14 mouse cellular contexts compared by ENCODE assay signal in the genomic region with DNA sequence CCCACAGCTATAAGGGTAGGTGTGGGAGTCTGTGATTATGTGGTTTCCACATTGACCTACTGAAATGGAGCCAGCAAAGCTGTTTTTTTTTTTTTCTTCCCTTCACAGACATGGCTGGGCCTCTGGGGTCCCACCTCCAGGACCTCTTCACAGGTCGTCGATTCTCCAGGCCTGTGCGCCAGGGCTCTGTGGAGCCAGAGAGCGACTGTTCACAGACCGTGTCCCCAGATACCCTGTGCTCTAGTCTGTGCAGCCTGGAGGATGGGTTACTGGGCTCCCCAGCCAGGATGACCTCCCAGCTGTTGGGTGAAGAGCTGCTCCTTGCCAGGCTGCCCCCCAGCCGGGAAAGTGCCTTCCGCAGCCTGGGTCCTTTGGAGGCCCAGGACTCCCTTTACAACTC. TPM values are rescaled to one million over a fixed set of nuclear protein-coding genes. Genes with fewer than 3 reads are reported as not detected.
DNase-seq lines count a peak whose midpoint lies in the region; ATAC-seq and TF ChIP-seq lines count a peak whose summit lies in the region.
"Had no signal": no experiment of that assay in that cellular context is flagged by ENCODE, and none has a peak within 500 bp of the region (broad histone marks: within the 10 kb centered on the region; RNA-seq: fewer than 3 reads in every experiment).

No protein-coding gene starts in this region.

- 36% methylated on average over 7 of the region's 7 CpGs for WGBS in hindbrain, embryonic 10.5 days
- WGBS in hindbrain, embryonic 16.5 days = 41% methylated on average over 7 of the region's 7 CpGs
- 50% methylated on average over 7 of the region's 7 CpGs for WGBS in forebrain, embryonic 14.5 days
- WGBS in midbrain, embryonic 12.5 days = 38% methylated on average over 7 of the region's 7 CpGs

- intact Hi-C loops in gastrocnemius, postnatal 36 days (cut with DNase I) = no loop called here

- H3K4me1 ChIP-seq in hindbrain, embryonic 10.5 days (replicated peaks) = peaks cover 46% of the 10 kb centered on the region
- H3K4me1 ChIP-seq in hindbrain, embryonic 16.5 days (ENCODE audit: control insufficient read depth, insufficient read depth, low read depth, low read length) = peaks cover 14% of the 10 kb centered on the region
- no peaks in the 10 kb centered on the region for H3K4me1 ChIP-seq in ES-Bruce4 (ENCODE audit: control insufficient read depth, insufficient read depth, low read length)
- H3K4me1 ChIP-seq in forebrain, embryonic 14.5 days (ENCODE audit: control insufficient read depth, insufficient read depth, low read length) = peaks cover 14% of the 10 kb centered on the region
- peaks cover 31% of the 10 kb centered on the region for H3K4me1 ChIP-seq in midbrain, embryonic 12.5 days

- 0 out of 2 replicates have a peak, but pooled peaks cover 3% of the 10 kb centered on the region for H3K27me3 ChIP-seq in hindbrain, embryonic 10.5 days (ENCODE audit: insufficient read depth, poor library complexity, severe bottlenecking)
- no peaks in the 10 kb centered on the region for H3K27me3 ChIP-seq in hindbrain, embryonic 16.5 days (replicated peaks; ENCODE audit: control insufficient read depth, insufficient read depth, low read length)
- H3K27me3 ChIP-seq in ES-Bruce4 (ENCODE audit: control insufficient read depth, insufficient read depth, low read length, poor library complexity, severe bottlenecking) = no peaks in the 10 kb centered on the region
- no peaks in the 10 kb centered on the region for H3K27me3 ChIP-seq in forebrain, embryonic 14.5 days (replicated peaks; ENCODE audit: control insufficient read depth, insufficient read depth, low read length)
- H3K27me3 ChIP-seq in midbrain, embryonic 12.5 days = no peaks in the 10 kb centered on the region

- no peak for TF ChIP-seq POLR2A in ES-Bruce4 (IDR thresholded peaks at IDR 0.05; ENCODE audit: insufficient read depth, low read length)

- H3K9ac ChIP-seq in hindbrain, embryonic 16.5 days (ENCODE audit: low read depth, low read length) = no peak overlapping the region
- peak overlapping the region; percentile 54 for H3K9ac ChIP-seq in ES-Bruce4 (ENCODE audit: low read depth, poor library complexity, severe bottlenecking)
- H3K9ac ChIP-seq in forebrain, embryonic 14.5 days (ENCODE audit: low read length) = no peak overlapping the region; the same call in 1 of the 2 replicates
- H3K9ac ChIP-seq in midbrain, embryonic 12.5 days (replicated peaks) = peak overlapping the region; percentile 37

- TF ChIP-seq EP300 in ES-Bruce4 (IDR thresholded peaks at IDR 0.05; ENCODE audit: insufficient read depth, low read depth, low read length) = no peak

- H3K27ac ChIP-seq in hindbrain, embryonic 10.5 days = peak overlapping the region; percentile 86
- H3K27ac ChIP-seq in hindbrain, embryonic 16.5 days (ENCODE audit: low read depth, low read length) = no peak overlapping the region
- peak overlapping the region; percentile 71; the same call in 1 of the 2 replicates for H3K27ac ChIP-seq in ES-Bruce4 (ENCODE audit: insufficient read depth, low read length)
- peak overlapping the region; percentile 16; the same call in 1 of the 2 replicates for H3K27ac ChIP-seq in forebrain, embryonic 14.5 days (ENCODE audit: low read depth, low read length)
- peak overlapping the region; percentile 69 for H3K27ac ChIP-seq in midbrain, embryonic 12.5 days (replicated peaks)

- no peak for TF ChIP-seq CTCF in ES-Bruce4 (IDR thresholded peaks at IDR 0.05; ENCODE audit: low read depth, low read length)

- peak; percentile 20 for DNase-seq in hindbrain, embryonic 10.5 days (ENCODE audit: low spot score)
- DNase-seq in forebrain, embryonic 14.5 days (ENCODE audit: low spot score) = no peak
- DNase-seq in thymus, postnatal 25 days = no peak
- DNase-seq in gastrocnemius, postnatal 36 days = no peak
- DNase-seq in gastrocnemius, adult 8-10 months (ENCODE audit: low spot score in 2 of 2) = no peak
- DNase-seq: adrenal gland, adult 2 months; cerebellum, postnatal 10 days; heart, postnatal 10 days; retina, postnatal 1 day had no signal

- no peak for ATAC-seq in hindbrain, embryonic 16.5 days
- no peak for ATAC-seq in forebrain, embryonic 14.5 days
- no peak for ATAC-seq in midbrain, embryonic 12.5 days (ENCODE audit: low FRiP score, low read depth)
- ATAC-seq: CD4-positive, CD25-positive, alpha-beta regulatory T cell, adult 4 months had no signal

- no peaks in the 10 kb centered on the region for H3K9me3 ChIP-seq in hindbrain, embryonic 10.5 days
- no peaks in the 10 kb centered on the region for H3K9me3 ChIP-seq in hindbrain, embryonic 16.5 days (ENCODE audit: control insufficient read depth, low read length)
- no peaks in the 10 kb centered on the region for H3K9me3 ChIP-seq in ES-Bruce4 (replicated peaks; ENCODE audit: control insufficient read depth, insufficient read depth, low read length, poor library complexity, severe bottlenecking)
- no peaks in the 10 kb centered on the region for H3K9me3 ChIP-seq in forebrain, embryonic 14.5 days (replicated peaks; ENCODE audit: control insufficient read depth, low read length)
- H3K9me3 ChIP-seq in midbrain, embryonic 12.5 days = no peaks in the 10 kb centered on the region

- H3K4me3 ChIP-seq in hindbrain, embryonic 10.5 days = peak overlapping the region; percentile 34; the same call in 1 of the 2 replicates
- no peak overlapping the region for H3K4me3 ChIP-seq in hindbrain, embryonic 16.5 days (ENCODE audit: low read length)
- peak overlapping the region; percentile 66 for H3K4me3 ChIP-seq in ES-Bruce4 (ENCODE audit: low read depth, low read length)
- no peak overlapping the region for H3K4me3 ChIP-seq in forebrain, embryonic 14.5 days (ENCODE audit: low read depth, low read length)
- no peak overlapping the region for H3K4me3 ChIP-seq in midbrain, embryonic 12.5 days

- peaks cover 50% of the 10 kb centered on the region for H3K36me3 ChIP-seq in hindbrain, embryonic 10.5 days
- peaks cover 20% of the 10 kb centered on the region for H3K36me3 ChIP-seq in hindbrain, embryonic 16.5 days (ENCODE audit: control insufficient read depth, insufficient read depth, low read length)
- 0 out of 2 replicates have a peak, but pooled peaks cover 5% of the 10 kb centered on the region for H3K36me3 ChIP-seq in ES-Bruce4 (ENCODE audit: control insufficient read depth, insufficient read depth, low read length, poor library complexity, severe bottlenecking)
- H3K36me3 ChIP-seq in forebrain, embryonic 14.5 days (ENCODE audit: control insufficient read depth, insufficient read depth, low read length) = peaks cover 35% of the 10 kb centered on the region
- peaks cover 20% of the 10 kb centered on the region for H3K36me3 ChIP-seq in midbrain, embryonic 12.5 days

- no peak overlapping the region for H3K4me2 ChIP-seq in hindbrain, embryonic 16.5 days (ENCODE audit: low read length)
- H3K4me2 ChIP-seq in forebrain, embryonic 14.5 days (ENCODE audit: low read length) = no peak overlapping the region
- H3K4me2 ChIP-seq in midbrain, embryonic 12.5 days (replicated peaks) = no peak overlapping the region

RNA-seq across cellular contexts. Expression of gene Fam131a, which starts 8.3 kb away (rescaled TPM):
- polyA plus RNA-seq in hindbrain, embryonic 10.5 days (2016; fragmentation: Nextera tagmentation; extraction: Ambion mirVana) = 6.7 and 9.4 TPM in 2 replicates
- 49.6 and 56.7 TPM in 2 replicates for polyA plus RNA-seq in hindbrain, embryonic 16.5 days (2015; fragmentation: Nextera tagmentation; extraction: Ambion mirVana)
- 5.9 and 7.1 TPM in 2 replicates for polyA plus RNA-seq in ES-Bruce4 (2011; ENCODE audit: insufficient read depth, insufficient read length, low read depth, missing spikeins)
- 51.5 and 55.5 TPM in 2 replicates for polyA plus RNA-seq in forebrain, embryonic 14.5 days (2014; fragmentation: Nextera tagmentation; extraction: Ambion mirVana)
- polyA plus RNA-seq in midbrain, embryonic 12.5 days (2016; fragmentation: Nextera tagmentation; extraction: Ambion mirVana) = 17.9 and 18.0 TPM in 2 replicates
- 10 to 100 TPM; 50.1 to 79.3 TPM for total RNA-seq in gastrocnemius, postnatal 36 days (2021)
- 10 to 100 TPM; 48.8 to 74.6 (median 59.1) TPM for total RNA-seq in gastrocnemius, adult 8-10 months (2022)
- total RNA-seq: megakaryocyte progenitor cell, adult 5-6 weeks had no signal

RNA-seq across cellular contexts. Expression of gene Polr2h, which starts 16.1 kb away (rescaled TPM):
- 114 and 140 TPM in 2 replicates for polyA plus RNA-seq in hindbrain, embryonic 10.5 days (2016; fragmentation: Nextera tagmentation; extraction: Ambion mirVana)
- 87.7 and 94.6 TPM in 2 replicates for polyA plus RNA-seq in hindbrain, embryonic 16.5 days (2015; fragmentation: Nextera tagmentation; extraction: Ambion mirVana)
- polyA plus RNA-seq in ES-Bruce4 (2011; ENCODE audit: insufficient read depth, insufficient read length, low read depth, missing spikeins) = 90.6 and 94.5 TPM in 2 replicates
- polyA plus RNA-seq in forebrain, embryonic 14.5 days (2014; fragmentation: Nextera tagmentation; extraction: Ambion mirVana) = 112 and 126 TPM in 2 replicates
- 84.5 and 87.6 TPM in 2 replicates for polyA plus RNA-seq in midbrain, embryonic 12.5 days (2016; fragmentation: Nextera tagmentation; extraction: Ambion mirVana)
- 1 to 10 TPM; 7.7 to 9.3 TPM for total RNA-seq in gastrocnemius, postnatal 36 days (2021)
- total RNA-seq in gastrocnemius, adult 8-10 months (2022) = 10 to 100 TPM in 2 of 4 experiments, 1 to 10 TPM in 2; 7.5 to 10.5 (median 9.9) TPM

RNA-seq across cellular contexts. Expression of gene Clcn2, which starts 16.2 kb away (rescaled TPM):
- 15.5 and 22.1 TPM in 2 replicates for polyA plus RNA-seq in hindbrain, embryonic 10.5 days (2016; fragmentation: Nextera tagmentation; extraction: Ambion mirVana)
- polyA plus RNA-seq in hindbrain, embryonic 16.5 days (2015; fragmentation: Nextera tagmentation; extraction: Ambion mirVana) = 24.9 and 26.8 TPM in 2 replicates
- 8.8 and 10.2 TPM in 2 replicates for polyA plus RNA-seq in ES-Bruce4 (2011; ENCODE audit: insufficient read depth, insufficient read length, low read depth, missing spikeins)
- polyA plus RNA-seq in forebrain, embryonic 14.5 days (2014; fragmentation: Nextera tagmentation; extraction: Ambion mirVana) = 11.9 and 15.2 TPM in 2 replicates
- polyA plus RNA-seq in midbrain, embryonic 12.5 days (2016; fragmentation: Nextera tagmentation; extraction: Ambion mirVana) = 30.7 and 32.8 TPM in 2 replicates
- 1 to 10 TPM in 1 of 2 experiments, under 1 TPM in 1; 0.99 to 1.0 TPM for total RNA-seq in gastrocnemius, postnatal 36 days (2021)
- 1 to 10 TPM in 2 of 4 experiments, under 1 TPM in 2; 0.68 to 1.2 (median 1.1) TPM for total RNA-seq in gastrocnemius, adult 8-10 months (2022)

RNA-seq across cellular contexts. Expression of gene Chrd, which starts 31.6 kb away (rescaled TPM):
- 1.6 and 3.6 TPM in 2 replicates for polyA plus RNA-seq in hindbrain, embryonic 10.5 days (2016; fragmentation: Nextera tagmentation; extraction: Ambion mirVana)
- 7.3 and 7.5 TPM in 2 replicates for polyA plus RNA-seq in hindbrain, embryonic 16.5 days (2015; fragmentation: Nextera tagmentation; extraction: Ambion mirVana)
- 1.1 and 1.2 TPM in 2 replicates for polyA plus RNA-seq in ES-Bruce4 (2011; ENCODE audit: insufficient read depth, insufficient read length, low read depth, missing spikeins)
- 2.6 and 3.8 TPM in 2 replicates for polyA plus RNA-seq in forebrain, embryonic 14.5 days (2014; fragmentation: Nextera tagmentation; extraction: Ambion mirVana)
- 4.8 and 5.3 TPM in 2 replicates for polyA plus RNA-seq in midbrain, embryonic 12.5 days (2016; fragmentation: Nextera tagmentation; extraction: Ambion mirVana)
- 1 to 10 TPM; 2.3 to 3.0 TPM for total RNA-seq in gastrocnemius, postnatal 36 days (2021)
- total RNA-seq in gastrocnemius, adult 8-10 months (2022) = 1 to 10 TPM; 1.3 to 2.9 (median 2.3) TPM
- total RNA-seq: megakaryocyte progenitor cell, adult 5-6 weeks had no signal
- polyA plus RNA-seq: CD4-positive, CD25-positive, alpha-beta regulatory T cell, adult 4 months had no signal

RNA-seq across cellular contexts. Expression of gene Thpo, which starts 33.0 kb away (rescaled TPM):
- 0.30 and 0.77 TPM in 2 replicates for polyA plus RNA-seq in hindbrain, embryonic 10.5 days (2016; fragmentation: Nextera tagmentation; extraction: Ambion mirVana)
- 0.93 and 1.4 TPM in 2 replicates for polyA plus RNA-seq in hindbrain, embryonic 16.5 days (2015; fragmentation: Nextera tagmentation; extraction: Ambion mirVana)
- 4.6 and 4.7 TPM in 2 replicates for polyA plus RNA-seq in ES-Bruce4 (2011; ENCODE audit: insufficient read depth, insufficient read length, low read depth, missing spikeins)
- polyA plus RNA-seq in forebrain, embryonic 14.5 days (2014; fragmentation: Nextera tagmentation; extraction: Ambion mirVana) = 0.25 and 0.62 TPM in 2 replicates
- polyA plus RNA-seq in midbrain, embryonic 12.5 days (2016; fragmentation: Nextera tagmentation; extraction: Ambion mirVana) = 0.43 and 0.63 TPM in 2 replicates
- total RNA-seq in gastrocnemius, postnatal 36 days (2021) = 1 to 10 TPM; 3.6 to 4.0 TPM
- 1 to 10 TPM; 4.8 to 7.1 (median 6.2) TPM for total RNA-seq in gastrocnemius, adult 8-10 months (2022)
- total RNA-seq: heart, postnatal 10 days; megakaryocyte progenitor cell, adult 5-6 weeks had no signal
- polyA plus RNA-seq: CD4-positive, CD25-positive, alpha-beta regulatory T cell, adult 4 months had no signal

Comparison
In these comparisons a context has a peak if more than half of its experiments do, and no peak if none do; other contexts are left out.
1. H3K4me3 ChIP-seq: peak in hindbrain, embryonic 10.5 days (single experiment) and ES-Bruce4 (single experiment); none in hindbrain, embryonic 16.5 days (single experiment), forebrain, embryonic 14.5 days (single experiment) and midbrain, embryonic 12.5 days (single experiment).
2. H3K9ac ChIP-seq: peak in ES-Bruce4 (single experiment) and midbrain, embryonic 12.5 days (single experiment); none in hindbrain, embryonic 16.5 days (single experiment) and forebrain, embryonic 14.5 days (single experiment).